Mouse (Mus musculus): ENCODE measurements at regions not wholly inside any gene's neighbourhood (a gene's known extent, or its start where the extent isn't known, plus 50 kb on each side); places are given as distances from the start of the nearest gene placed in this dataset.

GRCm38 (mm10) chr11:31754416-31754815, 82.7 kb upstream of the Bod1 start:
- Histone ChIP-seq H3K9me3 (replicated peaks; ENCODE audit: control insufficient read depth, low read length) (no peaks in the 10 kb centered on the region), H3K4me1 (ENCODE audit: control insufficient read depth, insufficient read depth, low read length) (peaks cover 10% of the 10 kb centered on the region), H3K27ac (ENCODE audit: low read depth, low read length) (peak overlapping the region; percentile 77; the same call in 1 of the 2 replicates), H3K9ac (ENCODE audit: low read length) (no peak overlapping the region), H3K4me2 (ENCODE audit: low read length) (no peak overlapping the region), H3K36me3 (ENCODE audit: control insufficient read depth, insufficient read depth, low read length) (no peaks in the 10 kb centered on the region), H3K27me3 (replicated peaks; ENCODE audit: control insufficient read depth, insufficient read depth, low read length) (no peaks in the 10 kb centered on the region), H3K4me3 (ENCODE audit: low read depth, low read length) (no peak overlapping the region)
- DNase-seq (ENCODE audit: low spot score) (peak; percentile 33), ATAC-seq (peak; percentile 13; the same call in 1 of the 2 replicates)
- 61% methylated on average over 4 of the region's 4 CpGs for WGBS

- WGBS = 43% methylated on average over 3 of the region's 3 CpGs
- no peak for DNase-seq (ENCODE audit: low spot score)
- H3K4me2 ChIP-seq (ENCODE audit: low read length) = no peak overlapping the region
- H3K27ac ChIP-seq (ENCODE audit: low read depth, low read length) = no peak overlapping the region
- H3K9ac ChIP-seq (ENCODE audit: low read length) = no peak overlapping the region
- no peaks in the 10 kb centered on the region for H3K36me3 ChIP-seq (ENCODE audit: control insufficient read depth, insufficient read depth, low read length)
- H3K27me3 ChIP-seq (replicated peaks; ENCODE audit: control insufficient read depth, insufficient read depth, low read length) = no peaks in the 10 kb centered on the region
- H3K4me1 ChIP-seq (ENCODE audit: control insufficient read depth, insufficient read depth, low read length) = peaks cover 17% of the 10 kb centered on the region
- ATAC-seq = no peak
- no peaks in the 10 kb centered on the region for H3K9me3 ChIP-seq (replicated peaks; ENCODE audit: control insufficient read depth, low read length)
- no peak overlapping the region for H3K4me3 ChIP-seq (ENCODE audit: low read depth, low read length)
Measured at GRCm38 (mm10) chr11:31755858-31756257, 84.2 kb upstream of the Bod1 start.

DNA sequence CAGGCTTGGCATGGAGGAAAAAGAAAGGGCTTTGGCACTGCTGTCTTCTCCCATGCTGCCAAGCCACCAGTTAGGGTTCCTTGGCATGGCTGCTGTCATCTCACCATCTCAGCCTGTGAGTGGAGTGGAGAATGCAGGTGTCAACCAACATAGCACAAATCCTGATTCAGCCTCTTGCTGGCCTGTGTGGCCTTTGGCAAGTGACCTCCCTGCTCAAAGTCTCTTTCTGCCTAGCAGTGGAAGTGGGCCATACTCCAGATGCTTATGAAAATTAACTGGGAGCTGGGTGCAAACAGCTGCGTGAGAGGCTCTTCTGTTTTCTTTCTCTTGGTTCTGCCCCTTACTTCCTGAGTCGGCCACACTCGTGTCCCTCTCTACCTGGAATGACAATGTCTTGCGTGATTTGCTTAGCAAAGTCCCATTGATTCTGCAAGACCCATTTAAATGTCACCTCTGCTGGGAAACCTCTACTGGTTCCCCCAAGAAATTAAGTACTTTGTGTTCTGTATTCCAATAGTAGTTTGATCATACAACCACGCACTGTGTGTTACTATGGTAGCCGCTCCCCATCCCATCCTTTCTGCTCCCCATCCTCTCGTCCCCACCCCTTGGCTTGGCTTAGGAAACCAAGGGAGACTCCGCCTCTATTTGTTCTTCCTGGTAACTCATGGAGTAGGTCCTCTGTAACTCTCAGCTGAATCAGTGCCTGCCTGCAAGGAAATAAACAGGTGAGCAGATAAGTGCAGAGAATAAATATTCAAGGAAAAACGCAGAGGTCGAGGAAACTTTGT, 84.9 kb upstream of the Bod1 start:
- WGBS = 90% methylated on average over 10 of the region's 10 CpGs
- H3K9ac ChIP-seq (ENCODE audit: low read length) = no peak overlapping the region

GRCm38 (mm10) chr11:31759868-31760765, 88.4 kb upstream of the Bod1 start:
- H3K36me3 ChIP-seq (ENCODE audit: control insufficient read depth, insufficient read depth, low read length) = no peaks in the 10 kb centered on the region
- WGBS = 35% methylated on average over 9 of the region's 9 CpGs
- no peaks in the 10 kb centered on the region for H3K27me3 ChIP-seq (replicated peaks; ENCODE audit: control insufficient read depth, insufficient read depth, low read length)
- ATAC-seq (peak; percentile 53; the same call in 1 of the 2 replicates), DNase-seq (ENCODE audit: low spot score) (peak; percentile 47)
- peaks cover 7% of the 10 kb centered on the region; the same call in 1 of the 2 replicates for H3K4me1 ChIP-seq (ENCODE audit: control insufficient read depth, insufficient read depth, low read length)
- no peak overlapping the region for H3K9ac ChIP-seq (ENCODE audit: low read length)
- H3K27ac ChIP-seq (ENCODE audit: low read depth, low read length) = 0 out of 2 replicates have a peak overlapping the region, but pooled peaks have one; percentile 6
- no peaks in the 10 kb centered on the region for H3K9me3 ChIP-seq (replicated peaks; ENCODE audit: control insufficient read depth, low read length)
- no peak overlapping the region for H3K4me2 ChIP-seq (ENCODE audit: low read length)
- H3K4me3 ChIP-seq (ENCODE audit: low read depth, low read length) = no peak overlapping the region

More for the DNA sequence above, 84.9 kb upstream of the Bod1 start:
- Histone ChIP-seq H3K4me1 (ENCODE audit: control insufficient read depth, insufficient read depth, low read length) (peaks cover 17% of the 10 kb centered on the region), H3K36me3 (ENCODE audit: control insufficient read depth, insufficient read depth, low read length) (no peaks in the 10 kb centered on the region), H3K4me3 (ENCODE audit: low read depth, low read length) (no peak overlapping the region), H3K4me2 (ENCODE audit: low read length) (no peak overlapping the region), H3K9me3 (replicated peaks; ENCODE audit: control insufficient read depth, low read length) (no peaks in the 10 kb centered on the region), H3K27ac (ENCODE audit: low read depth, low read length) (no peak overlapping the region), H3K27me3 (replicated peaks; ENCODE audit: control insufficient read depth, insufficient read depth, low read length) (no peaks in the 10 kb centered on the region)
- DNase-seq (ENCODE audit: low spot score) (no peak), ATAC-seq (no peak)

DNA sequence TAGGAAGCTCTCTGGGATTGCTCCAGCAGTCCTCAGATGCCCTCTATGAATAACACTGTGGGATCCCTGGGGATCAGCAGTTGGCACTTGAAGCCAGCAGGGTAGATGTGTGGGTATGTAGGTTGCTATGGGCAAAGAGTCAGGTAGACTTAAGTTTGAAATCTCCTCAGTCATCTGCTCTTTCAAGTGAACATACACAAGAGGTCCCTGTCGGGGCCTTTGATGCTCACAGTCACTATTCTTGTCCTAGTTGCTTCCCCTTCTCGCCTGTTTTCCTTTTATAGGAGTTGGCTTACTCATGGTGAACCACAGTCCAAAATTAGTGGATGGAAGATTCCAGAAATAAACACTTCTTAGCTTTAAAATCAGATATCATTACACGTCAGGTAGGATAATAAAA, 92.2 kb upstream of the Bod1 start:
- Histone ChIP-seq H3K4me3 (ENCODE audit: low read depth, low read length) (no peak overlapping the region), H3K4me1 (ENCODE audit: control insufficient read depth, insufficient read depth, low read length) (peaks cover 7% of the 10 kb centered on the region; the same call in 1 of the 2 replicates), H3K27ac (ENCODE audit: low read depth, low read length) (no peak overlapping the region), H3K9ac (ENCODE audit: low read length) (no peak overlapping the region), H3K4me2 (ENCODE audit: low read length) (no peak overlapping the region), H3K36me3 (ENCODE audit: control insufficient read depth, insufficient read depth, low read length) (no peaks in the 10 kb centered on the region), H3K9me3 (replicated peaks; ENCODE audit: control insufficient read depth, low read length) (no peaks in the 10 kb centered on the region), H3K27me3 (replicated peaks; ENCODE audit: control insufficient read depth, insufficient read depth, low read length) (no peaks in the 10 kb centered on the region)
- ATAC-seq (no peak), DNase-seq (ENCODE audit: low spot score) (no peak)
- 86% methylated on average over 3 of the region's 3 CpGs for WGBS

DNA sequence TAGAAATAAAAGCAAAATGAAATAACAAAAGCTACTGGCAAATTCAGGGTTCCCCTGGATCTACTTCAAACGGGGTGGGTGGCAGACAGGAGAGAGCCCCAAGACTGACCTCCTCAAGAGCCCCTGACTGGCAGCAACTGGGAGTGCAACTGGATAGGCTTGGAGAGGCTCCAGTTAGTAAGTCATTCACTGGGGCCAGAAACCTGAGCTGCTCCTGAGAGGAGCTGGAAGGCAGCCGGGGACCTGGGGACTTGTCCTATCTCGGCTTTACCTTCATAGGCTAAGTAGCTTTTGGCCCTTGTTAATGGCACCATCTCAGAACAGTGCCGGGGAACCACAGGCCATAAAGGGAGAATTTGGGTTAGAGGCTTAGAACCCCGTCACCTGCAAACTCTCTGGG, 94.6 kb upstream of the Bod1 start:
- Histone ChIP-seq H3K4me1 (ENCODE audit: control insufficient read depth, insufficient read depth, low read length) (peaks cover 7% of the 10 kb centered on the region; the same call in 1 of the 2 replicates), H3K4me2 (ENCODE audit: low read length) (no peak overlapping the region), H3K36me3 (ENCODE audit: control insufficient read depth, insufficient read depth, low read length) (no peaks in the 10 kb centered on the region), H3K27ac (ENCODE audit: low read depth, low read length) (no peak overlapping the region), H3K9me3 (replicated peaks; ENCODE audit: control insufficient read depth, low read length) (no peaks in the 10 kb centered on the region), H3K4me3 (ENCODE audit: low read depth, low read length) (no peak overlapping the region), H3K27me3 (replicated peaks; ENCODE audit: control insufficient read depth, insufficient read depth, low read length) (no peaks in the 10 kb centered on the region), H3K9ac (ENCODE audit: low read length) (no peak overlapping the region)
- DNase-seq (ENCODE audit: low spot score) = no peak
- ATAC-seq = no peak
- 90% methylated on average over 5 of the region's 5 CpGs for WGBS

GRCm38 (mm10) chr11:31767727-31768495, 96.2 kb upstream of the Bod1 start:
- H3K4me3 ChIP-seq (ENCODE audit: low read depth, low read length) = no peak overlapping the region
- H3K27me3 ChIP-seq (replicated peaks; ENCODE audit: control insufficient read depth, insufficient read depth, low read length) = no peaks in the 10 kb centered on the region
- H3K9ac ChIP-seq (ENCODE audit: low read length) = no peak overlapping the region
- DNase-seq (ENCODE audit: low spot score) (peak; percentile 74), ATAC-seq (peak; percentile 64)
- H3K4me1 ChIP-seq (ENCODE audit: control insufficient read depth, insufficient read depth, low read length) = peaks cover 7% of the 10 kb centered on the region; the same call in 1 of the 2 replicates
- peak overlapping the region; percentile 27; the same call in 1 of the 2 replicates for H3K27ac ChIP-seq (ENCODE audit: low read depth, low read length)
- no peak overlapping the region for H3K4me2 ChIP-seq (ENCODE audit: low read length)
- 36% methylated on average over 10 of the region's 10 CpGs for WGBS
- H3K9me3 ChIP-seq (replicated peaks; ENCODE audit: control insufficient read depth, low read length) = no peaks in the 10 kb centered on the region
- no peaks in the 10 kb centered on the region for H3K36me3 ChIP-seq (ENCODE audit: control insufficient read depth, insufficient read depth, low read length)
